Mouse (Mus musculus): ENCODE measurements at regions not wholly inside any gene's neighbourhood (a gene's known extent, or its start where the extent isn't known, plus 50 kb on each side); places are given as distances from the start of the nearest gene placed in this dataset.

DNA sequence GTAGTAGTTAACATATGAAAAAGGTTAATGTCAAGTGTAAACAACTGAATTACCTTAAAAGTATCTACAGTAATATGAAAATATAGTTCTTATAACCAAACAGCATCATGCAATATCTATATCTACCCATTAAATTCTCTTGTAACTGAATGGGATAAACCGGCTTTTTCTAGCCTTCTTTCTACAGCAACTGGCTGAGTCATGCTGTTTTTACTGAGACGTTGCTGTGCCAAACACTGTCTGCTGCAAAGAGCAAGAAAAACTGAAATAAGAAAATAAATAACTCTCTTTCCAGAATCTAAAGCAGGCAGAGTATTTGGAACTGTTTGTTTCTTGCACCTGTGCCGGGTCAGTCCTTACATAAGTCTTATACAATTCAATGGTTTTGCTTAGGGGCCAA lies 74.0 kb downstream of the Nxf2 start:
- DNase-seq, result no peak

DNA sequence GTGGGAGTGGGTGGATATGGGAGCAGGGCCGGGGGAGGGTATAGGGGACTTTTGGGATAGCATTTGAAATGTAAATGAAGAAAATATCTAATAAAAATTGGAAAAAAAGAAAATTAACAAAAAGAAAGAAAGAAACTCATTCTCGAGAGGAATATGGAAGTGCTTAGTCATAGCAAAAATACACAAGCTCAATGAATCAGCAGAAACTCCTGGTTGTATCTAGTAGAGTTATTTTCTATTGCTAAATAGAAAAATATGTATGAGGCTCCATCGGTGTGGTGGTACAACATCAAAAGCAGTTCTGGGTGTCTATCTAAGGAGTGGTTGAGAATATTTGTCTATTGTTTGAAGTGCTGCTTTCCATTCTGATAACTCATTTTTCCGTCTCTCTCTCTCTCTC lies 74.9 kb downstream of the Nxf2 start:
- DNase-seq, result no peak

- no peak for DNase-seq
These were observed 73.3 kb upstream of the Armcx2 start for GRCm38 (mm10) chrX:134882334-134882733.

- no peak for DNase-seq
These were observed 70.9 kb upstream of the Armcx2 start for GRCm38 (mm10) chrX:134879877-134880276.

- DNase-seq, result no peak
These were observed 69.8 kb upstream of the Armcx2 start for GRCm38 (mm10) chrX:134878870-134879269.

GRCm38 (mm10) chrX:134874696-134875095 lies 65.7 kb upstream of the Armcx2 start:
- no peak for DNase-seq

DNA sequence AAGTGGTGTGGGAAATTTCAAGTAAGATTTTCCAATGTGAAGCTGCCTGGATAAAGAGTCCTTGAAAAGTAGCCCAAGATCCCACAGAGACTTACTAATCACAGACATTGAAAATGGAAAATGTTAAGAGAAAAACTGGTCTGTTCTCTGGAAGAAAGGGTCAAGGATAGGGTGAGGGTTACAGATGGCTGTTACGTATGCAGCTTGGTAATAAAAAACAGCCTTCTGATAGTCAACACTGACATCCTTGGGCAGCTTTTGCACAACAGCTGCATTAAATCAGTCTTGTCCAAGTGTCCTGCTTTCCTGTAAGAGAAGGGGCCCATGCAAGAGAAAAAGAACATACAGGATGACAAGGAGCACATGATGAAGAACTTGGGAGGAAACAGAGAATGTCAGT lies 64.6 kb upstream of the Armcx2 start:
- peak; percentile 17 to 27 for DNase-seq

DNA sequence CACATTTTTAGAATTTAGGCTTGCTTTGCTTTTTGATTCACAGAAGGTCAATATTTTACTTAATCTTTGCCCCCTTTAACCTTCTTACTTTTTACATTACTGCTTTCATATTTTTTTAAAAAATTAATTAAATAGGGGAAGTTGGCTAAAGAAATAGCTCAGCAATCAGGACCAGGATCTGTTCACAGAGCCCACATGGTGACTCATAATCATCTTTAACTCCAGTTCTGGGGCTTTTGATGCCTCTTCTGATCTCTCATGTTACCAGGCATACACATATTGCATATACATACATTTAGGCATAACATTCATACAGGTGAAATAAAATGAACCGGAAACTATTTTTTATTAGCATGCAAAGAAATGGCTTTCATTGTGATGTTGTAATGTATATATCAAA lies 52.6 kb upstream of the Armcx2 start:
- no peak for DNase-seq

Data from adrenal gland, postnatal 36 days (tissue).